Mouse (Mus musculus) small intestine, adult 2 months (tissue): ENCODE data around the gene Ttc28. TPM values are rescaled to one million over a fixed set of nuclear protein-coding genes. Genes with fewer than 3 reads are reported as not detected.

Source experiments
- H3K27ac ChIP-seq: fragments of 200-500 bp; 2 replicates; pipeline ENCODE4 v1.5.1; 2012; ENCODE audit warnings: low read depth, low read length, control low read depth, inconsistent platforms; ENCODE audit not compliant: insufficient read depth
- H3K27me3 ChIP-seq: fragments of 200-500 bp; 2 replicates; pipeline ENCODE4 v1.6.1; 2012; ENCODE audit warnings: mild to moderate bottlenecking, moderate library complexity, low read length, inconsistent platforms; ENCODE audit not compliant: control insufficient read depth, insufficient read depth
- H3K36me3 ChIP-seq: fragments of 200-500 bp; 2 replicates; pipeline ENCODE4 v1.6.1; 2012; ENCODE audit warnings: mild to moderate bottlenecking, low read length, control low read depth, inconsistent platforms; ENCODE audit not compliant: control insufficient read depth, insufficient read depth
- H3K4me1 ChIP-seq: fragments of 200-500 bp; 2 replicates; pipeline ENCODE4 v1.6.1; 2012; ENCODE audit warnings: low read length, inconsistent platforms, mixed read lengths; ENCODE audit not compliant: control insufficient read depth, insufficient read depth, insufficient read length
- H3K4me3 ChIP-seq: fragments of 200-500 bp; 2 replicates; pipeline ENCODE4 v1.5.1; 2012; ENCODE audit warnings: low read depth, mild to moderate bottlenecking, control low read depth, inconsistent platforms, low read length, moderate library complexity
- CTCF ChIP-seq: fragments of 200-500 bp; IDR thresholded peaks from 2 replicates; pipeline ENCODE4 v1.5.1; 2012; ENCODE audit warnings: low read depth, mild to moderate bottlenecking, control low read depth, inconsistent platforms, low read length, moderate library complexity, mixed read lengths; ENCODE audit not compliant: insufficient replicate concordance, insufficient read length; ENCODE audit errors: extremely low read depth
- POLR2A ChIP-seq: fragments of 200-500 bp; IDR thresholded peaks from 2 replicates; pipeline ENCODE4 v1.6.1; 2012; ENCODE audit warnings: low read depth, mild to moderate bottlenecking, control low read depth, inconsistent platforms, low read length, moderate library complexity
- WGBS: fragments of 180-500 bp; shearing (Covaris S2); methylation state at CpG from one replicate; pipeline ENCODE4 v1.1.7; 2018; 5-methylcytosine and 5-hydroxymethylcytosine counted together
- polyA plus RNA-seq: library from polyadenylated mRNA; depleted of rRNA; stranded (reverse); fragments of >200 nt; gene quantifications from 2 replicates; pipeline ENCODE4 v1.2.3, GENCODE M21; 2012

Gene Ttc28
- polyA plus RNA-seq, 1 experiment, result 3.2 TPM

- Histone ChIP-seq H3K4me1 (peaks cover 4% of the 10 kb centered on the region), H3K36me3 (no peaks in the 10 kb centered on the region), H3K27me3 (no peaks in the 10 kb centered on the region), H3K27ac (no peak overlapping the region), H3K4me3 (no peak overlapping the region)
- no peak for TF ChIP-seq CTCF
- no peak for TF ChIP-seq POLR2A
- WGBS, result 21% methylated on average over 15 of the region's 15 CpGs
These were observed 320.7 kb downstream of the Ttc28 start for GRCm38 (mm10) chr5:111200167-111200840.

- no peaks in the 10 kb centered on the region for H3K27me3 ChIP-seq
- 52% methylated on average over 16 of the region's 16 CpGs for WGBS
- no peak overlapping the region for H3K4me3 ChIP-seq
- H3K36me3 ChIP-seq, result no peaks in the 10 kb centered on the region
- TF ChIP-seq CTCF, result no peak
- no peak for TF ChIP-seq POLR2A
- no peak overlapping the region for H3K27ac ChIP-seq
- peaks cover 3% of the 10 kb centered on the region for H3K4me1 ChIP-seq
These were observed 321.5 kb downstream of the Ttc28 start for GRCm38 (mm10) chr5:111200915-111201610.

GRCm38 (mm10) chr5:111204221-111204620 lies 324.6 kb downstream of the Ttc28 start:
- WGBS, result 63% methylated on average over 5 of the region's 5 CpGs

GRCm38 (mm10) chr5:111204976-111205586 lies 325.5 kb downstream of the Ttc28 start:
- H3K4me3 ChIP-seq, result no peak overlapping the region
- WGBS, result 33% methylated on average over 4 of the region's 4 CpGs
- no peaks in the 10 kb centered on the region for H3K36me3 ChIP-seq
- peak overlapping the region; percentile 39 for H3K27ac ChIP-seq
- peaks cover 2% of the 10 kb centered on the region for H3K4me1 ChIP-seq
- TF ChIP-seq CTCF, result no peak
- no peak for TF ChIP-seq POLR2A
- H3K27me3 ChIP-seq, result no peaks in the 10 kb centered on the region

More at GRCm38 (mm10) chr5:111204221-111204620, 324.6 kb downstream of the Ttc28 start:
- Histone ChIP-seq H3K27ac (peak overlapping the region; percentile 39; the same call in 1 of the 2 replicates), H3K36me3 (no peaks in the 10 kb centered on the region), H3K4me1 (peaks cover 2% of the 10 kb centered on the region), H3K4me3 (no peak overlapping the region), H3K27me3 (no peaks in the 10 kb centered on the region)
- TF ChIP-seq CTCF, result no peak
- no peak for TF ChIP-seq POLR2A

- H3K36me3 ChIP-seq, result no peaks in the 10 kb centered on the region
- H3K4me3 ChIP-seq, result no peak overlapping the region
- H3K4me1 ChIP-seq, result no peaks in the 10 kb centered on the region; the same call in 1 of the 2 replicates
- no peak for TF ChIP-seq POLR2A
- TF ChIP-seq CTCF, result no peak
- H3K27ac ChIP-seq, result no peak overlapping the region
- WGBS, result 63% methylated on average over 4 of the region's 4 CpGs
- H3K27me3 ChIP-seq, result no peaks in the 10 kb centered on the region
These were observed 326.2 kb downstream of the Ttc28 start for GRCm38 (mm10) chr5:111205817-111206216.

GRCm38 (mm10) chr5:111207924-111208659 lies 328.5 kb downstream of the Ttc28 start:
- H3K36me3 ChIP-seq, result no peaks in the 10 kb centered on the region
- 33% methylated on average over 8 of the region's 8 CpGs for WGBS
- TF ChIP-seq CTCF (peak; percentile 13; the same call in 1 of the 2 replicates), POLR2A (no peak)
- H3K27ac ChIP-seq, result no peak overlapping the region
- H3K27me3 ChIP-seq, result no peaks in the 10 kb centered on the region
- H3K4me1 ChIP-seq, result no peaks in the 10 kb centered on the region; the same call in 1 of the 2 replicates
- H3K4me3 ChIP-seq, result no peak overlapping the region
